Mouse (Mus musculus) spleen, postnatal 10 days (tissue): ENCODE data around the gene Fry.

Source experiments
- DNase-seq, 2 experiments: peaks; one replicate each; pipeline ENCODE4 v3.0.0; 2021 to 2022; ENCODE audit warnings: low spot score in 2 of 2

Gene Fry

DNA sequence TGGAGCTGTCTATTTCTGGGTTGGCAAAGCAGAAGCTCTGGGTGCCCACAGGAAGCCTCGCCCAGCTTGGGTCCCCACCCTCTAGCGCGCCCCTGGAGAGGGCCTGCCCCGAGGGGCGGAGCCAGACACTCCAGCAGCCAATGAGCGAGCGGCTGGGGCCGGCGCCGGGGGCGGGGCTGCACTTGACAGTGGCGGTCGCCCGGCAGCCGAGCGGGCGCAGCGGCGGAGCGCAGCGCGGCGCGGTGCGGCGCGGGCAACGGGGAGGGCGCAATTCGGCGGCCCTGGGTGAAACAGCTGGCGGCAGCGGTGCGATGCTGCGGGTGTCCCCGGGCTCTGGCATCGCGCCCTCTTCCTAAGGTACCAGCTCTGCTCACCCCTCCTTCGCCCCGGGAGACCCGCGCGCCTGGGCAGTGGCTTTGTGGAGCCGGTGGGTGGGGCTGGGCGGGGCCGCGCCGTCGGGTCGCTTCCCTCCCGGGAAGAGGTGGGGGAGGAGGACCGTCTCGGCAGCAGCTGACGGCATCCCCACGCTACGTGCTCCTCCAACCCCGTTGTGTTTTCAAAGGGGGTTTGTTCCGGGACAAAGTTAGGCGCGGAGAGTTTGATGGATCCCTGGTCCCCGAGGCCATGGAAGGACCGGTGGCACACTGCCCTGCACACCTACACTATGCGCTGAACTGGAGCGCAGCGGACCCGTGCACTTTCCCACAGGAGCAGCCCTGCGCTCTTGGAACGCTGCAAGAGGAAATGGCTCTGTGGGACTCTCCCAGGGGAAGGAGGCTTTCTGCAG, at the start of gene Fry:
Fry (plus strand) TSS at position 191 of the 787 bp plus-strand sequence.
- peak; percentile 91 to 96 for DNase-seq

DNA sequence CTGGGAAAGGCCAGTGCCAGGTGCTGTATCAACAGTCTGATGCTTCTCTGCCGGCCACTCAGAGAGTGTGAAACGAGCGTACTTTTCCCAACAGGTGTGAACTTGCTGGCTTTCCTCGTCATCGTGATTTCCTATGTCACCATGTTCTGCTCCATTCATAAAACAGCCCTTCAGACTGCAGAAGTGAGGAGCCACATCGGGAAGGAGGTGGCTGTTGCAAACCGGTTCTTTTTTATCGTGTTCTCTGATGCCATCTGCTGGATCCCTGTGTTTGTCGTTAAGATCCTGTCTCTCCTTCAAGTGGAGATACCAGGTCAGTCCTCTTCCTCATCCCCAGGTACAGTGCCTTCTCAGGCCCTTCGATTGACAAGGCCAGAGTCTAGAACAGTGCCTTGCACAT, 48.4 kb upstream of the Fry start:
- no peak for DNase-seq

DNA sequence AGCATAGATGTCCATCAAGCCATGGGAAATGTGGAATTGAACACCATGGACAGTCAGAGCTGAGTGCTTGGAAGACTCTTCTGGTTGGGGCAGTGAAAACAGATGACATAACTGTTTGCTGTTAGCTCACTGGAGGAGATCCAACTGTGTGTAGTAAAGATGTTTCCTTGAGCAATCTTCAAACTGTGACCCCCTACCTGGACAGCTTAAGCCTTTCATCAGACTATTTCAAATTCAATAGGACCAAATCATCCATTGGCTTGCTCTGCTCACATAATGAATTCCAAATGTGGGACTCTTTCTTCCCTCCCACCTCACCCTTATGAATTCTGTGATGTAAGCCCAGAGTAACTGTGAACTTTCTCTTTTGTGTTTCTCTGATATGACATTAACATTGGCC, 46.7 kb upstream of the Fry start:
- no peak for DNase-seq

- no peak for DNase-seq
Observed at GRCm38 (mm10) chr5:150079866-150080797, 38.3 kb upstream of the Fry start.

GRCm38 (mm10) chr5:150082696-150083095, 35.7 kb upstream of the Fry start:
- no peak for DNase-seq

- DNase-seq = no peak
Observed at GRCm38 (mm10) chr5:150083190-150083589, 35.3 kb upstream of the Fry start.

GRCm38 (mm10) chr5:150097620-150098019, 20.8 kb upstream of the Fry start:
- DNase-seq = peak; percentile 25 to 69

DNA sequence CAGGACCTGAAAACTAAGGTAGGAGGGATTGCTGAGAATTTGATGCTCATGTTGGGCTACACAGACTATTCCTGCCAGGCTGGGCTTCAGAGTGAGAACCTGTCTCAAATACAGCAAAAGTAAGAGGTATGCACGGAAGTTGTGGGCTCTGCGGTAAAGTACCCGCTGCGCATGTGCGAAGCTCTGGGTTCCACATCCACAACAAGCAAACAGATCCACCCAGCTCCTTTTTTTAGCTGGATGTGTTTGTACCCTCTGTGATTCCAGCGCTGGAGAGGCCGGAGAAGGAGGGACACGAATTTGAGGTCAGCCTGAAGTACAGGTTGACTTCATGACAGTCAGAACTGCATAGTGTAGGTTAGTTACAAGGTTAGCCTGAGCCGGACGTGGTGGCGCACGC, 19.7 kb upstream of the Fry start:
- no peak for DNase-seq

DNA sequence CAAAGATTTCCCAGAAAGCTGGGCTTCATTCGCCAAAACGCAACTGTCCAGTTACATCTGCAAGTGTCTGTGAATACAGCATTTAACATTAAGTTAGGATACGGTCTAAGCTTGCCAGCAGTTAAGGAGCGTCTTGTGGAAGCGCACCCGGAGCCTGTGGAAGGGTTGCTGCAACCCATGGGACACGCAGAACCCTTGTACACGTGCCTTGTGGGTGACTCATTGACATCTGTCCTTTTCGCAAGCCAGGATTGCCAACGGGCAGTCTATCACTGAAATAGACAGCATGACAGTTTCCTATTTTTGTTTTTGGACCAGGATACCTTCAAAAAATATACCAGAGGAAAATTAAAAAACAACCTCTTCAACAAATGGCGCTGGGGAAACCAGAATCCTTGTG, 16.7 kb upstream of the Fry start:
- no peak for DNase-seq

- no peak for DNase-seq
Observed at GRCm38 (mm10) chr5:150106358-150106757, 12.1 kb upstream of the Fry start.

GRCm38 (mm10) chr5:150111236-150111635, 7.2 kb upstream of the Fry start:
- DNase-seq = no peak

- peak; percentile 28 to 66 for DNase-seq
Observed at GRCm38 (mm10) chr5:150114007-150114406, 4.4 kb upstream of the Fry start.

- no peak for DNase-seq
Observed at GRCm38 (mm10) chr5:150114778-150115177, 3.7 kb upstream of the Fry start.

GRCm38 (mm10) chr5:150115271-150116092, 3.0 kb upstream of the Fry start:
- DNase-seq = peak; percentile 8 to 25

DNA sequence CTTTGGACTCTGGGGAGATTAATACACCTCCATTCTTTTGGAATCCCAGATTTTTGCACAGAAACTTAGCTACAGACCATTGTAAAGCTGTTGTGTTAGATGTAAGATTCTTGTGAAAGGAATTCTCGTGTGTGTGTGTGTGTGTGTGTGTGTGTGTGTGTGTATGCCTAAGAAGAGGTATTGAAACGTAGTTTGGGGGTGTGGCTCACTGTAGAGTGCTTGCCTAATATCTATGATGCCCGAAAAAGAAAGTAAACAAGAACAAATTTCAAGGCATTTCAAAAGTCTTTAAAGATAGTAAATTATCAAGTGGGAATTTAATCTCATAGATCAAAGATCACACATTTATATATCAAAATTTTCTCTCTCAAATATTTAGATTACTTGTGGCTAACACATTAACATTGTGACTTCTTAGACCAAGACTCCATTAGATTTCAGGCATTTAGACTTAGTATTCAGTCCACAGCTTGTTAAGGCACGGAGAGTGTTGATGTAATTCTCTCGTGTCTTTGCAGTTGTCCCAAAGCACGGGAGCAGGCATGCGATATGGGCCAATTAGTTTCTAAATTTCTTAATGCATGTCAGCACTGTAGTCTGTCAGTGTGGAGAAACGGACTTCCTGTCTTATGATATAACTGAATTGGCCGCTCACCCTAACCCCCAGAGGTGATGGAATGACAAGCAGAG, 2.1 kb upstream of the Fry start:
- DNase-seq = no peak

DNA sequence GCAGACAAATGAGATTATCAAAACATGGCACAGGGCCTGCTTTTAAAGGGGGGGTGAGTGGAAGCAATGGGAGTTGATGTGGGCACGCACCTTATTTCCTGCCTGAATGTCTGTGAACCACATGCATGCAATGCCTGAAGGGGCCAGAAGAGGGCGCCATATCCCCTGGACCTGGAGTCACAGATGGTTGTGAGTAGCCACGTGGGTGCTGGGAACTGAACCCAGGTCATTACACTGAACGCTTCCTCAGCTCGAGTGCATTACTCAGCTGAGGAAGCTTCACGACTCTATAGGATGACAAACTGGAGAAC, 1.6 kb upstream of the Fry start:
- DNase-seq = peak; percentile 14 to 61

DNA sequence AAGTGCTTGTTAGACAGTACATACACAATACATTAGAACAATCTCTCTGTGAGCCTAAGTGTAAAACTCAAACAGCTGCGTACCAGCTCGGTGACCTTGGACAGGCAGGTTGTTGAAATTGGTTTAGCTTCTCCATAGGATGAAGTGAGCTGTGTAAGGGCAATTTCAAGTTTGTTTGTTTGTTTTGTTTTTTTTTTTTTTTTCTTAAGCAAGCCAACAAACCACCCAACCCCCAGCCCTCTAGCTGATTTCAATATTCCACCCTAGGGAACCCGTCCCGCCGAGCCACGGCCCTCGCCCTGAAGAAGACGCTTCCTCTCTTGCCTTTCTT, 356 bp upstream of the Fry start:
- DNase-seq = peak in 1 of 2 experiments; percentile 20

DNA sequence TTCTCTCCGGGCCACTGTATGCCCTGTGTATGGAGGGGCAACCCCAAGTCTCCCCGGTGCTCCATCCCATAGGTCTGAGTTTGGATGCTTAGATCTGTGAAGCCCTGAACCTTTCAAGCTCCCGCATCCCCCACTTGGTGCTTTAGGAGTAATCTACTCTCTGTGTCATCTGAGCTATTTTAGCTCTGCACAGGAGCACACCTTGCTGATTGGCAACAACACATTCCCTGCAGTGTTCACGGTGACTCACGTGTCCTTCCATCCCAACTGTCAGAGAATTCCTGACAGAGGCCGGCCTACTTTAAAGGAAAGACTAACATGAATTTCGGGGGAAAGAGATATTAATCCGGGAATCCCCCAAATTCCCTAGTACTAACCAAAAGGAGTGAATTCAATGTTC, 2.2 kb downstream of the Fry start:
- no peak for DNase-seq

DNA sequence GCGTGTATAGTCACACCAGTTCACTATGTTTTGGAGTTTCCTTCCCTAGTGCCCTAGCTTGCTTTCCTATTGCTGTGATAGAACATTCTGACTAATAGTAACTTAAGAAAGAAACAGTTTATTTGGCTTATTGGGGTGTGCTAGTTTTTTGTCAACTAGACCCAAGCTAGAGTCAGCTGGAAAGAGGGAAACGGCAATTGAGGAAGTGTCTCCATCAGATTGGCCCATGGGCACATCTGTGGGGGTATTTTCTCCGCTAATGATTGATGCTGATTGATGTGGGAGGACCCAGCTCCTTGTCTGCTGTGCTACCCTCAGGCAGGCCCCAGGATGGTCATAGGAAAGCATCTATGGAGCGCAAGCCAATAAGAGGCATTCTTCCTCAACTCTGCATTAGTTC, 3.6 kb downstream of the Fry start:
- no peak for DNase-seq

GRCm38 (mm10) chr5:150122571-150122970, 4.1 kb downstream of the Fry start:
- DNase-seq = no peak

GRCm38 (mm10) chr5:150125920-150126319, 7.5 kb downstream of the Fry start:
- DNase-seq = no peak

GRCm38 (mm10) chr5:150128432-150128831, 10.0 kb downstream of the Fry start:
- DNase-seq = no peak
